Mouse (Mus musculus): ENCODE measurements around the gene Bloc1s5. TPM values are rescaled to one million over a fixed set of nuclear protein-coding genes. Genes with fewer than 3 reads are reported as not detected.
"Not testable (repeated sequence)": the region's sequence is repeated elsewhere in the genome, so short reads cannot be mapped to it uniquely, and the experiment has no call there.

The Bloc1s5 gene
- total RNA-seq, 2 experiments from 2014 or later: 9.1 to 10.6 TPM

- no peak for DNase-seq (ENCODE audit: extremely low spot score in 1 of 2, low spot score in 1 of 2)
Observed at GRCm38 (mm10) chr13:38623296-38623695, 11.6 kb downstream of the Bloc1s5 start.

DNA sequence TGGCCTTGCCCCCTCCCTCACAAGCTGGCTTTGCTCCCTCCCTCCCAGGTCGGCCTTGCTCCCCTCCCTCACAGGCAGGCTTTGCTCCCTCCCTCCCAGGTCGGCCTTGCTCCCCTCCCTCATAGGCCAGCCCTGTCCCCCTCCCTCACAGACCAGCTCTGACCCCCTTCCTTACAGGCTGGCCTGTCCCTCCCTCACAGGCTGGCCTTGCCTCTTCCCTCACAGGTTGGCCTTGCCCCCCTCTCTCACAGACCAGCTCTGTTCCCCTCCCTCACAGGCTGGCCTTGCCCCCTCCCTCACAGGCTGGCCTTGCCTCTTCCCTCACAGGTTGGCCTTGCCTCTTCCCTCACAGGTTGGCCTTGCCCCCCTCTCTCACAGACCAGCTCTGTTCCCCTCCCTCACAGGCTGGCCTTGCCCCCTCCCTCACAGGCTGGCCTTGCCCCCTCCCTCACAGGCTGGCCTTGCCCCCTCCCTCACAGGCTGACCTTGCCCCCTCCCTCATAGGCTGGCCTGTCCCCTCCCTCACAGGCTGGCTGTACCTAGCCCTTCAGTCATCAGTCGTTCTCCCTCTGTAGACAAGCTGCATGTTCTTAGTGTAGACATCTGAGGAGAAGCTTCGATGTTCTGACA, 16.8 kb downstream of the Bloc1s5 start:
- DNase-seq (ENCODE audit: extremely low spot score in 1 of 2, low spot score in 1 of 2): not testable (repeated sequence)

GRCm38 (mm10) chr13:38616887-38617286, 18.0 kb downstream of the Bloc1s5 start:
- no peak for DNase-seq (ENCODE audit: extremely low spot score in 1 of 2, low spot score in 1 of 2)

DNA sequence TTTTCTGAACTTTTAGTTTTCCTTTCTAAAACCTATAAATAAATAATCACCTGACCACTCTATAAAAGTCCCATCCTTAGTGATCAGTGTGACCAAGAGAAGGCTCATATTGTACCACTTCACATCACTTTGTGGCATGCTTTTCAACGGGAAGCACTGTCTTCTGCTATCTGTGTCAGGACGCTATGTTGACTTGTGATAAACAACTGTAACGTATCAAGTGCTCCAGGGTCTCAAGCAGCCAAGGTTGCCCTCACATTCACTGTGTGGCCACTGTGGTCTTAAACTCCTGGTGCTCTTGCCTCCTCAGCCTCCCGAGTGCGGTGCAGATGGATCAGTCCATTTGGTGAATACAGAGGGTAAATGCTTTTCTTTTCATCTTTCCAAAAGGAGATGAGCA, 19.3 kb downstream of the Bloc1s5 start:
- DNase-seq (ENCODE audit: extremely low spot score in 1 of 2, low spot score in 1 of 2): no peak

GRCm38 (mm10) chr13:38614298-38614697, 20.6 kb downstream of the Bloc1s5 start:
- no peak for DNase-seq (ENCODE audit: extremely low spot score in 1 of 2, low spot score in 1 of 2)

DNA sequence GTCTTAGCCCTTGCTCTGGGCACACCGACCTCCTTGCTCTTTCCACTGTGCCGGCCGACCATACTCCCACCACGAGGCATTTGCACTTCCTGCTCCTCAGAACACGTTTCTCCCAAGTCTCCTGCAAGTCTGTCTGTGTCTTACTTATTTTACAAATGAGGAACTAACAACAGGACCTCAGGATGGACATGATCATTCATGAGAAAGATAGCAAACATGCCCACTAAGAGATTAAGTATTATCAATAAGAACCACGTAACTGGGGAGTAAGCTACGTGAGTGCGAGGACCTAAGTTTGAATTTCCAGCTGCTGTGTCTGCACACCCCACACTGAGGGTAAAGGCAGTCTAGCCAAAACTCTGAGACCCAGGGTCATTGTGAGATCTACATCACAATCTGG, 21.3 kb downstream of the Bloc1s5 start:
- DNase-seq (ENCODE audit: extremely low spot score in 1 of 2, low spot score in 1 of 2): no peak

- DNase-seq (ENCODE audit: extremely low spot score in 1 of 2, low spot score in 1 of 2): no peak
Observed at GRCm38 (mm10) chr13:38612608-38613007, 22.3 kb downstream of the Bloc1s5 start.

DNA sequence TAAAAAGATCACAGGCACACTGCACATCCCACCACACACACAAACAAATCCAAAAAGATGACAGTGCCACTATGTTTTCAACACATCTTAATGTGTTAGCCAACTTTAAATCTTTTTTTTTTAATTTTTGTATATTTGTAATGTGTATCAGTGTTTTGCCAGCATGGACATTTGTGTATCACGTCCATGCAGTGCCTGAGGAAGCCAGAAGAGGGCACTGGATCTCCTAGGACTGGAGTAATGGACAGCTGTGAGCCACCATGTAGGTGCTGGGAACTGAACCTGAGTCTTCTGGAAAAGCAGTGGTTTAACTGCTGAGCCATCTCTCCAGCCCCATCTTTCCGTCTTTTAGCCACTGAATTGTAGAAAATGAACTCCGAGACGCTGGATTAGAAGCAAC, 22.7 kb downstream of the Bloc1s5 start:
- DNase-seq (ENCODE audit: extremely low spot score in 1 of 2, low spot score in 1 of 2): no peak

DNA sequence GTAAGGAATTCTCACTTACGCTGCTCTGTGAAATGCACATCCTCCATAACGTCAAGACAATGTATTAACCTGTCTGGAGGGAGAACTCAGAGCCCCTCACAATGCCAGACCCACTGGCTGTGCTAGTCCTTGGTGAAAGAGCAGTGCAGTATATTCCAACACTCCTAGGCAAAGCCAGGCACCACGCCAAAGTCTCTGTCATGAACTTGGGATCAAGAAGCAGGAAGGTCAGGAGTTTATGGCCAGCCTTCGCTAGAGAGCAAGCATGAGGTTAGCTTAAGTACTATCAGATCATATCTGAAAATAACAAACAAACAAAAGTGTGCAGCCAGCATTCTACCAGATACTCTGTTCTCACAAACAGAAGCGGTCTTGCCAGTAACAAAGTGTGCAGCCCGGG, 24.6 kb downstream of the Bloc1s5 start:
- DNase-seq (ENCODE audit: extremely low spot score in 1 of 2, low spot score in 1 of 2): no peak

- DNase-seq (ENCODE audit: extremely low spot score in 1 of 2, low spot score in 1 of 2): no peak
Observed at GRCm38 (mm10) chr13:38607130-38607529, 27.8 kb downstream of the Bloc1s5 start.

DNA sequence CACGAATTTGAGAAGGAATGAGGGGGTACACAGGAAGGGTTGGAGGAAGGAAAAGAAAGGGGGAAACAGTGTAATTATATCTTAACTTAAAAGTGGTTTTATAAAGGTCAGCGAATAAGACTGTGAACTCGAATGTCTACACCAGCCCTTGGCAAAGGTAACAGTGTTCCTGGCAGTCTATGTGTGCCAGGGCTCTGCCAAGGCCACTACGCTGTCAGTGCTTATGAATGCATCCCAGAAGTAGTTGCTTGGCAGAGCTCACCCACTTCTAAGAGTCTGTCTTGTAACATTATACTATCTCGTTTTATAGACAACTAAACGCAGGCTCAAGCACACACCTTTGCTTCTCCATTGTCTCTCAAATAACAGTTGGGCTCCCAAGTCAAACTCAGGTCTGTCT, 29.6 kb downstream of the Bloc1s5 start:
- DNase-seq (ENCODE audit: extremely low spot score in 1 of 2, low spot score in 1 of 2): no peak

- no peak for DNase-seq (ENCODE audit: extremely low spot score in 1 of 2, low spot score in 1 of 2)
Observed at GRCm38 (mm10) chr13:38602966-38603365, 31.9 kb downstream of the Bloc1s5 start.

DNA sequence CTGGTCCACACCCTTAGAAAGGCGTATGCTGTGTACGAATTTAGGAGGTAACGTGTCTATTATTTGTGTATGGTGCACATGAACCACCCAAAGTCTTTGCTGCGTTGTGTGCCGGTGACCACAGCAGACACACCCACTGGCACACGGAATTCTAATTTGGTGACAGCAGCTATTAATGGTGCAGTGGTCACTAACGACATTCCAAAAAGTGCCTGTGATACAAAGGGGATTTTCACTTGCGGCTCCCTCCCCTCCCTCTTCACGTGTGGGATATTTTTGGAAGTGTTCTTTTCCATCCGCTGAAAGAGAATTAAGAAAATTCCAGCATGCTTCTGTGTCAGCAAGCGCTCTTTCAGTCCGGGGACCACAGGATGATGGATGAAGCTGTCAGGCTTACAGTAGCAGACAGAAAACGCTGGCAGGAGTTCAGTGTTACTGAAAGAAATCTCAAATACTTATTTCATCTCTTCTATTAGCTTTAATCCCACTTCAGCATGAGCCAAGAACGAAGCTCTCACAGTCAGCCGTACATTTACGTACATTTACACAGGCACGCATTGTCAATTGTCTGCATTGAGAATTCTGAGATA, 32.6 kb downstream of the Bloc1s5 start:
- no peak for DNase-seq (ENCODE audit: extremely low spot score in 1 of 2, low spot score in 1 of 2)

DNA sequence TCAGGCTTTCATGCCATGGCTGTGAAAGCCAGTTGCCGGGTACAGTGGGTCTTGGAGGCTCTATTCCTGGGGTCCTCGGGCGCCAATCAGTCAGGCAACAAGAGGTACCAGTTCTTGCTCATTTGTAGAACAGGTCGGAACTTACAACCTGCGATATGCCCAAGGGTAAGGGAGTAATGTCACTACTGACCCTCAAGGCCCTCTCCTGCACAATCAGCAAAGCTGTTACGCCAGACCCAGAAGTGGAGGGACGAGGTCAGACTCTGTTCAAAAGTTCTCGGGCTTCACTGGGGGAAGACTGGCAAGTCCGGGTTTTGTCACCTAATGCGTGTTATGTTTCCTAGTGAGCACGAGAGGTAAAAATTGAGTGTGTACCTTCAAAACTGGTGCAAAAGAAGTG, 34.1 kb downstream of the Bloc1s5 start:
- no peak for DNase-seq (ENCODE audit: extremely low spot score in 1 of 2, low spot score in 1 of 2)

DNA sequence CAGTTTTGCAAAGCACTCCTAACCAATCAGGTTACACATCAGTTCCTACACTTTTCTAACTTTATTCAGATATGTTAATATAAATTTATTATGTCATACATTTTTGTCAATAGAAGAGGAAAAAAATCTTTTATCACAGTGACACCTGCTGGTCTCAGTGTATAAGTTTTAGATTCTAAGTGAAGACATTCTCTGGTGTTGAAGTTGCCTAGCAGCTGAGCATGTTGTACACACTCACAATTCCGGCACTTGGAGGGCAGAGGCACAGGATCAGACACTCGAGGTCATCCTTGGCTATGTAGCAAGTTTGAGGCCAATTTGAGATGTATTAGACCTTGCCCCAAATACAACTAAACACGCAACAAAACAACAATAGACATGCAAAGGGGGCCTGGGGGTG, 37.8 kb downstream of the Bloc1s5 start:
- no peak for DNase-seq (ENCODE audit: extremely low spot score in 1 of 2, low spot score in 1 of 2)

DNA sequence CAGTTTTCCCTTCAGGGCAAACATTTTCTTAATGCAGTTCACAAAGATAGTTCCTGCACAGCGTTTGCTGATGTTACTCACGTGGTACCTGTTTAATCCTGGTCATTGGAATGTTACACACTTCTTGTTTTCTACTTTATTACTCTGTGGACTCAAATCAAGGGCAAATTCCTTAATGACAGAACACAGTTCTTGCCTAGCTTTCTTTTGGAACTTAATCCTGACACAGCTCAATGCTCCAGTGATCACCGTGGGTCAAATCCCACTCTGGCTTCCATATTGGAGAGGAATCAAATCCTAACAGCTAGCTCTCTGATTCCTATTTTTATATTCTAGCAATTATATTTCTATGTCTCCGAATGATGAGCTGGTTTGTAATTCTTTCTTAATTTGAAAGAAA, 38.4 kb downstream of the Bloc1s5 start:
- DNase-seq (ENCODE audit: extremely low spot score in 1 of 2, low spot score in 1 of 2): no peak

GRCm38 (mm10) chr13:38593114-38593513, 41.8 kb downstream of the Bloc1s5 start:
- no peak for DNase-seq (ENCODE audit: extremely low spot score in 1 of 2, low spot score in 1 of 2)

DNA sequence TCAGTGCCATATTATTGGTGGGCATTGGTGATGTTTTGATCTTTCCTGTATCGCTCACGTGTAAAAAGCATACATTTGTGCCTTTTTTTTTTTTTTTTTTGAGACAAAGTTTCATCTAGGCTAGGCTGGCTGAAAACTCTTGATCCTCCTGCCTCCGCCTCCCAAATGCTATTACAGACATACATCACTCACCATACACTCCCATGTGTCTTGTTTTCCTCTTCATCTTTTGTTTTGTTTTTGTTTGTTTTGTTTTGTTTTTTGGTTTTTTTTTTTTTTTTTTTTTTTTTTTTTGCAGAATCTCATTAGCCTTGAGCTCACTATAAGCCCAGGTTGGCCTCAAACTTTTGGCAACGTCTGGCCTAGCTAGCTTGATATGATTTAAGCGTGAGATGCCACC, 47.6 kb downstream of the Bloc1s5 start:
- no peak for DNase-seq (ENCODE audit: extremely low spot score in 1 of 2, low spot score in 1 of 2)

GRCm38 (mm10) chr13:38586451-38586850, 48.5 kb downstream of the Bloc1s5 start:
- DNase-seq (ENCODE audit: extremely low spot score in 1 of 2, low spot score in 1 of 2): no peak

DNA sequence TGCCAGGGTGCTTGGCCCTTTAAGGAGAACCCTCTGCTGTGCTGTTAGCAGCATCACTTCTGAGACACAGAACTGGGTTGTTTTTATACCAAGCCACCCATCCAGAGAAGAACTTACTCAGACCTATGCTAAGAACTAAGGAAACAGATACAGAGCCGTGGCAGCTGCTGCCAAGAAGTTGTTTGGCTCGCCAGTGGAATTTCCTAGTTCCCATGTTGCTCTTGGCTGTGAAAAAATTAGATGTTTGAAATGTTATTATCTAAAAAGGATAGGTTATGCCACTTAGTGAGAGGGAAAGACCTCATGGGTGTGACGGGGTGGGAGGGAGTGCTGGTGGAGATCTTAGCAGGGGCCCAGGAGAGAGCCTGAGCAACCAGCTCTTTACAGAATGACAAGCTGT, 52.1 kb downstream of the Bloc1s5 start:
- no peak for DNase-seq (ENCODE audit: extremely low spot score in 1 of 2, low spot score in 1 of 2)

DNA sequence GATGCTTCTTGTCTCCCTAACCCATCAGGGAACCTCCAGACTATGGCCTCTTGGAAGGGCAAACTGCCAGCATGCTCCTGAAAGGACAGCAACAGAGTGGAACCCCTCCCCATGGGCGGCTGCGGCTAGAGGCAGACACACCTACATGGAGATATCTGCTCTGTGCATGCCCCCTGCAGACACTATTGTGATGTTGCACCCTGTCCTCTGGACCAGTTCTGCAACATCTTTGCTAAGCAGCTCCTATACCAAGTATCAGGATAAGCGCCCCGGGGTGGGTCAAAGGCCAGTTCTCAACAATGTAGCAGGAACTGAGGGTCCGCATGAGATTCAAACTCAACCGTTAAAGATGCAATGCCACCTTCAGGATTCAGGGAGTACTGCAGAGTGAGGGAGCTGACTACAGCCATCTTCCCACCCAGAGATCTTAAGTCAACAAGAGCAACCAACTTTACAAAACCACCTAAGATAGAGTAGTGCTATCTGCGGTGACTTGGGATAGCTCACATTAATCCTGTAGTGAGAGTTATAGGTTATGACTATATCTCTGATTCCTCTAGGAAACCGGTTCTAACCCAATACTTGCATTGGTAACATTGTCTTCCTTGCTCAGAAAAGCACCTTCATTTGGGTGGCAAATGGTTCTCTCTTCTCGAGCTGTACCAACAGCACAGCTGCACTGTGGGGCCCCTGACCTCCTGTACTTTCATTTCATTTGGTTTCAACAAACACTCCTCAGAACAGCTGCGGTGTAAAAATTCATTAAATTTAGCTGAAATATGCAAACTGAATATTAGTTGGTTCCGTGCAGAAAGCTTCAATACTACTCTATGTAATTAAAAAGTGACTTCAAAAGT, 54.1 kb downstream of the Bloc1s5 start:
- DNase-seq (ENCODE audit: extremely low spot score in 1 of 2, low spot score in 1 of 2): peak; percentile 14 to 18

Data from layer of hippocampus, postnatal 25 days (tissue).